Mouse (Mus musculus) neutrophil, adult 59 days (primary cell): ENCODE data around the gene Panx3. TPM values are rescaled to one million over a fixed set of nuclear protein-coding genes. Genes with fewer than 3 reads are reported as not detected.

Source experiments
- total RNA-seq, 2 experiments: library from RNA; stranded (reverse); gene quantifications; 1 replicate in 1 of 2; 2 replicates in 1 of 2; pipeline ENCODE4 v1.2.4; 2023

The Panx3 gene
- total RNA-seq: not detected

DNA sequence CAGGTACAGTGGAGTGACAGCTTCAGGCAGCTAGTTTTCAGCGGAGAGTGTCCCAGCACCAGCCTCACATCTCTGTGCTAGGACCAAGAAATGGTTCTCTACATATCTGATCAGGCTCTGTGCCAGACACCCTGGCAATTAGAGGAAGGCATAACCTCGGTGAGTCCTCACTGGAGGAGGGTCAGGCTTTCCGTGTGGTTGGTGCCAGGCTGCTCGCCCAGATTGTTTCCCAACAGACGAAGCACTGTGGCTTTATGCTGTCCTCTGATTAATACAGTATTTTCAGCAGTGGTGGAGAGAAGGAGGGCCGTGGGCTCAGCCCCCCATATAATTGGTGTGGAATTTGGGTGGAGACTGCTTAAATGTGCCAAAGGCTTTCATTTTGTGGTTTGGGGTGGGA, at the start of gene Panx3:
Panx3 (minus strand) TSS at position 121 of the 400 bp plus-strand sequence.

DNA sequence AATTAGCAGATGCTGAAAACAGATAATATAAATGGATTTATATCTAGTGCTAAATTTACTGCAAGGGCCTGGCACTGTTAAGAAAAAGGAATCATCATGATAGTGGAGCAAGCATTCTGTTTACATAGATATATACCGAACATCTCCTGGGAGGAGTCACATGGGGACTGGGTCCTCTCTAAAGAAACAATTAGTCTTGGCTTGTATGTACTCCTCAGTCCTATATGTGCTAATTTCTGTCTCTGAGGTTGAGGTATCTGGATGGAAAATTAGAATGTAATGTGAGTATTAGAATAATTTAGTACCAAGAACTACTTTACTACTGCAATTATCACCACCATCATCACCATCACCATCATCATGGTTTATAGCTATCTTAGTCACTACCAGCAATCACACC, 47.1 kb upstream of the Panx3 start, which contains the start of gene Olfr160:
Olfr160 (minus strand) TSS at position 101 of the 400 bp plus-strand sequence.

DNA sequence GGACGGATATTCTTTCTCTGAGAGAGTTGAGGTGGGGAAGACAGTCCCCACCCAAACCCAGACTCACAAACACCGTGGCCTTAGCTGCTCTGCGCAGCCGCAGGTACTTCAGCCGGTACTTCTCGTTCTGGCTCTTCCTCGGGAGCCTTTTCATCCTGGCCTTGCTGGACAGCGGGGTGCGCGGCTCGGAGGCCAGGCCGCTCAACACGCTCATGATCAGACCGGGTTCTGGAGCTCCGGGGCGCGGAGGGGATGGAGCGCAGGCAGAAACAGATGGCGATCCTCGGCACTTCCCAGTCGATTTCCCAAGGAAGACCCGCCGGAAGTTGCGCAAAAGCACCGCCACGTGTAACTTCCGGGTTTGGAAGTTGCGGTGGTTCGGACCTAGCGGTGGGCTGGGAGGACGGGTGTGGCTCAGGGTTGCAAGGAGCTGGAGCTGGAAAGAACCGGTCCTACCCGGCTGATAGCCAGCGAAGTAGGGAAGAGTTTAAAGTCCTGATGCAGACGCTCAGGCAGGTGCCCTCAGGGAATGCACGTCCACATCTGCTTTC, 12.0 kb downstream of the Panx3 start, which contains the start of gene Tbrg1:
Tbrg1 (minus strand) TSS at position 382 of the 551 bp plus-strand sequence.

DNA sequence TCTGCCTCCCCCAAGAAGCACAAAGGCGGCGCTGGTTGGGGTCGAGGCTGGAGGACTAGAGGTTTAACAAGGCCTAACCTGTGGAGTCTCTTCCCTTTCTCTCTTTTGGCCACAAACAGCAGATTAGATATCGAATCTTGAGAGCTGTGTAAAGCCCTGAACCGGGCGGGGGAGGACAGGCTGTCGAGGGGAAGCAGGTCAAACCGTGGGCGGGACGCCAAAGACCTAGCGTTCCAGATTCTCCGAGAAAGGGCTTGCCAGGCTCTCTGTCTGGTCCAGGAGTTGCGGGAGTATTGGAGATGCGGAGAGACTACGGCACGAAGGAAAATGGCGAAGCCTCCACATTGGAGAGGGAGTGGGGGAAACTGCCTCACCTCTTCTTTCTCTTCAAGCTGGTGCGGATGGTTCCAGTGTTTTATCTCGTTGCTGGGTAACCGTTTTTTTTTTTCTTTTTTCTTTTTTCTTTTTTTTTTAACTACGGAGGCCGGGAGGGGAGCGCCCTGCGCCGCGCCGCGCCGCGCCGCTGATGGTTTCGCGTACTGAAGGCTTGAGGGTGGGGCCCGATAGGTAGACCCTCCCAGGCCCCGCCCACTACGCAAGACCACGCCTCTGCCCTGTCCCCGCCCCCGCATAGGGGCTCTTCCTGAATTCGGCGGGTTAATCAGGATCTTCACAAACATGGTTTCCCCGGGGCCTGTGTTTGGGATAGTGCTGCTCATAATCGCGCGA, 55.7 kb downstream of the Panx3 start, which contains the start of gene Spa17:
Spa17 (minus strand) TSS at position 541 of the 729 bp plus-strand sequence.

Other genes with a start within 250 kb of the Panx3 start
- gene Robo3, start 236.0 kb downstream of the Panx3 start, total RNA-seq: under 1 TPM in 1 of 2 experiments, not detected in 1; 0.16 TPM
- 10 to 100 TPM; 10.8 to 12.0 TPM for gene Msantd2, start 179.9 kb downstream of the Panx3 start, total RNA-seq
- gene Esam, start 141.2 kb downstream of the Panx3 start, total RNA-seq: under 1 TPM; 0.40 to 0.64 TPM
- gene Vsig2, start 130.0 kb downstream of the Panx3 start, total RNA-seq: not detected
- gene Nrgn, start 116.3 kb downstream of the Panx3 start, total RNA-seq: 1 to 10 TPM in 1 of 2 experiments, under 1 TPM in 1; 0.95 to 1.7 TPM
- gene Siae, start 113.5 kb downstream of the Panx3 start, total RNA-seq: 1 to 10 TPM; 3.5 to 4.4 TPM
- not detected for gene Spa17, start 55.5 kb downstream of the Panx3 start, total RNA-seq
- 10 to 100 TPM; 38.1 to 45.5 TPM for gene Tbrg1, start 11.9 kb downstream of the Panx3 start, total RNA-seq
- not detected for gene Olfr160, start 47.0 kb upstream of the Panx3 start, total RNA-seq
- gene Olfr874, start 75.9 kb upstream of the Panx3 start, total RNA-seq: not detected
- not detected for gene Olfr875, start 102.6 kb upstream of the Panx3 start, total RNA-seq
- gene Olfr876, start 133.8 kb upstream of the Panx3 start, total RNA-seq: not detected
- gene Olfr877, start 185.0 kb upstream of the Panx3 start, total RNA-seq: not detected
- gene Olfr145, start 227.5 kb upstream of the Panx3 start, total RNA-seq: not detected
- not detected for gene Olfr878, start 248.6 kb upstream of the Panx3 start, total RNA-seq